Mouse (Mus musculus): ENCODE results near the gene Cotl1. TPM values are rescaled to one million over a fixed set of nuclear protein-coding genes. Genes with fewer than 3 reads are reported as not detected.

Cotl1 gene
- polyA plus RNA-seq, 1 experiment from 2014 or later: 92.3 TPM

DNA sequence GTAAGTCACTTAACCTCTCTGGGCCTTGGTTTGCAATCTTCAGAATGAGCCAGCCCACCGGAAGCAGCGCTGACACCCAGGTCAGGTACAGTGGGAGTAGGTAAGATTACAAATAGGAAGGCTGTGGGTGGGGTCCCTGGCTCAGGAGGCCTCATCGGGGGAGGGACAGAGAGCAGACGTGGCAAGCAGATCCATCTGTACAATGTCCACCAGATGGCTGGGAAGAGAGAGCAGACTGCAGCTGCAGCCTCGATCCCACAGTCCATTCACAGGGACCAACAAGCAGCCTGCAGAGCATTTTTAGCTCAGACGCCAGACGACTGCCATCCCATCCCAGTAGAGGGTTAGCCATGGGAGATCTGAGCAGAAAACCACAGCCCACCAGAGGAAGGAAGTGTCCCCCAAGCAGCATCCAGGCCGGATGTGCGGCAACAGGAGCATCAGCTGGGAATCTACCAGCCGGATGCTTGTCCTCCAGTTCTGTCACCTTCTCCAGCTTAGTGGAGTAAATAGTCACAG lies 2.7 kb downstream of the Cotl1 start:
- peaks cover 69% of the 10 kb centered on the region for H3K4me1 ChIP-seq
- WGBS: 55% methylated on average over 10 of the region's 10 CpGs

DNA sequence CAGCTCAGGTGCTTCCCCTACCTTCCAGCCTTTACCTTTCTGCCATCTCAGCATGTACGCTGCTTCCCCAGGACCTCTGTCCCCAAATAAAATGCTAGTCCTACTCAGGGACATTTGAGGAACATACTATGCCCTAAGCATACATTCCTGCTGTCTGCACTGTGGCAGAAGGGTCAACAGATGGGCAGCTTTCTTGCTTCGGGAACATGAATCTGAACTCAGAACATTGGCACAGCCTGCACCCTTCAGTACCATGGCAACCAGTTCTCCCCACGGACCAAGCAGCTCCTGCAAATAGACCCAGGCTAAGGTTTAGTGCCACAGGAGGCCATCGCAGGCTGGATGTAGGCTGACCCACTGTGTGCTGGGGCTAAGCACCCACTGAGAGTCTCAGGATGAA lies 3.5 kb downstream of the Cotl1 start:
- no peak for ATAC-seq
- Histone ChIP-seq H3K4me3 (peak overlapping the region; percentile 6; the same call in 1 of the 2 replicates), H3K27me3 (no peaks in the 10 kb centered on the region), H3K9me3 (replicated peaks) (no peaks in the 10 kb centered on the region), H3K4me1 (peaks cover 77% of the 10 kb centered on the region), H3K9ac (0 out of 2 replicates have a peak overlapping the region, but pooled peaks have one; percentile 30), H3K36me3 (ENCODE audit: poor library complexity, severe bottlenecking) (peaks cover 10% of the 10 kb centered on the region; the same call in 1 of the 2 replicates), H3K27ac (no peak overlapping the region), H3K4me2 (peak overlapping the region; percentile 84)
- 78% methylated on average over 4 of the region's 4 CpGs for WGBS

More for the DNA sequence above, 2.7 kb downstream of the Cotl1 start:
- no peaks in the 10 kb centered on the region for H3K9me3 ChIP-seq (replicated peaks)
- H3K27ac ChIP-seq: peak overlapping the region; percentile 70
- H3K36me3 ChIP-seq (ENCODE audit: poor library complexity, severe bottlenecking): peaks cover 10% of the 10 kb centered on the region; the same call in 1 of the 2 replicates
- no peak for ATAC-seq
- H3K27me3 ChIP-seq: no peaks in the 10 kb centered on the region
- peak overlapping the region; percentile 71 for H3K4me3 ChIP-seq
- H3K9ac ChIP-seq: peak overlapping the region; percentile 62
- peak overlapping the region; percentile 84 for H3K4me2 ChIP-seq

DNA sequence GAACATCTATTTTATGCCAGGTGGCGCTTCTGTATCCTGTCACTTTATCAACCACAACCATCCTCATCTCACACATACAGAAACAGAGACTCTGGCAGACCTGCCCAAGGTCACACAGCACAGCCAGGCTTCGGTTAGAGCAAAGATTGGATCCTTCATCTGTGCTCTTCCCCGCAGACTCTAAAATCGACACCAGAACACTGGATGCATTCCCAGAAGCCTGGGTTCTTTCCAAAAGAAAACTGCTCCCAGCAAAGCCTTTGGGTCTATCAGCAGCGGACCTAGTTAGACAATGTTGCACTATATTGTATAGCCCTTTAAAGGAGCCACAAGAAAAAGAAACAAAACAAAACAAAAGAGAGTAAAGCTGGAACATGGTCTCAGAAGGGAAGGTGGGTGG lies 5.1 kb downstream of the Cotl1 start:
- WGBS: 88% methylated on average over 5 of the region's 5 CpGs

DNA sequence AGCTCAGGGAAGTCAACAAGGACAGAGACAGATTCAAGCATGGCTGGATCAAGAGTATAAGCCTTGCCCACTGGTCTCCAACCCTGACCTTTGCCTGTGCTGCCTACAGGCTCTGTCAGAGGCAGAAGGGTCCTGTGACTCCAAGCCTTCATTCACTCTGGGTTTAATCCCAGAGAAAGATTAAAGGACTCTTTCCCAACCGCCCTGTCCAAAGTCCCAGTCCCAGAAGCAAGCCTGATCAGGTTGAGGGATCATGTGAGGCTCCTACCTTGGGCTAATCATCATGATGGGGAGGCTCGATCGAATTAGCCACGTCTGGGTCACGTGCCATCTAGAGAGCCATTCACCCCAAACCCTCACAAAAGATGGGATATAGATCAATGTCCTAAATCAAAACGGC lies 5.7 kb downstream of the Cotl1 start:
- no peaks in the 10 kb centered on the region for H3K27me3 ChIP-seq

More for the DNA sequence above, 5.1 kb downstream of the Cotl1 start:
- Histone ChIP-seq H3K4me2 (no peak overlapping the region), H3K9me3 (replicated peaks) (no peaks in the 10 kb centered on the region), H3K27ac (no peak overlapping the region), H3K4me3 (no peak overlapping the region), H3K27me3 (no peaks in the 10 kb centered on the region), H3K9ac (no peak overlapping the region), H3K4me1 (peaks cover 85% of the 10 kb centered on the region), H3K36me3 (ENCODE audit: poor library complexity, severe bottlenecking) (peaks cover 10% of the 10 kb centered on the region; the same call in 1 of the 2 replicates)
- no peak for ATAC-seq

DNA sequence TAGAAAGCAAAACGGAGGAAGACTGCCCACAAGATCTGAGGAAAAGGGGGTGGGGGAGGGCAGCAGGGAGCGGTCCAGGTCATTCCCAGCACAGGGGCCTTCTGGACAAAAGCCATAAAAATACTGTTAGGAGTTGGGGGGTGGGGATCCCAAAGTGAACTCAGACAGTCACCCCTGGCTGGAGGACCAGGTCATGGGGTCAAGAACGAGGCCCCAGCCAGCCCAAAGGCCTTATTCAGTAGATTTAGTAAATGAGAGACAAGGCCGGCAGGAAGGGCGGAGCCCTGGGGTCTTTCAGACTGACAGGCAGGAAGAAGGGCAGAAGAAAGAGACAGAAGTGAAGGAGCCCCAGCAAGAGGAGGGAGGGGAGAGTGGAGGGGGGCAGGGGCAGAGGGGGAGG lies 7.4 kb downstream of the Cotl1 start:
- peak overlapping the region; percentile 37 for H3K9ac ChIP-seq
- peaks cover 88% of the 10 kb centered on the region for H3K4me1 ChIP-seq
- H3K27ac ChIP-seq: peak overlapping the region; percentile 75; the same call in 1 of the 2 replicates
- H3K9me3 ChIP-seq (replicated peaks): no peaks in the 10 kb centered on the region
- no peaks in the 10 kb centered on the region for H3K27me3 ChIP-seq
- no peak overlapping the region; the same call in 1 of the 2 replicates for H3K4me2 ChIP-seq
- H3K4me3 ChIP-seq: no peak overlapping the region
- peaks cover 10% of the 10 kb centered on the region; the same call in 1 of the 2 replicates for H3K36me3 ChIP-seq (ENCODE audit: poor library complexity, severe bottlenecking)
- WGBS: 11% methylated on average over 5 of the region's 5 CpGs
- no peak for ATAC-seq

More for the DNA sequence above, 5.7 kb downstream of the Cotl1 start:
- Histone ChIP-seq H3K4me2 (no peak overlapping the region), H3K4me1 (peaks cover 88% of the 10 kb centered on the region), H3K27ac (no peak overlapping the region), H3K9ac (no peak overlapping the region), H3K36me3 (ENCODE audit: poor library complexity, severe bottlenecking) (peaks cover 10% of the 10 kb centered on the region; the same call in 1 of the 2 replicates), H3K4me3 (no peak overlapping the region), H3K9me3 (replicated peaks) (no peaks in the 10 kb centered on the region)
- WGBS: 87% methylated on average over 6 of the region's 6 CpGs
- no peak for ATAC-seq

DNA sequence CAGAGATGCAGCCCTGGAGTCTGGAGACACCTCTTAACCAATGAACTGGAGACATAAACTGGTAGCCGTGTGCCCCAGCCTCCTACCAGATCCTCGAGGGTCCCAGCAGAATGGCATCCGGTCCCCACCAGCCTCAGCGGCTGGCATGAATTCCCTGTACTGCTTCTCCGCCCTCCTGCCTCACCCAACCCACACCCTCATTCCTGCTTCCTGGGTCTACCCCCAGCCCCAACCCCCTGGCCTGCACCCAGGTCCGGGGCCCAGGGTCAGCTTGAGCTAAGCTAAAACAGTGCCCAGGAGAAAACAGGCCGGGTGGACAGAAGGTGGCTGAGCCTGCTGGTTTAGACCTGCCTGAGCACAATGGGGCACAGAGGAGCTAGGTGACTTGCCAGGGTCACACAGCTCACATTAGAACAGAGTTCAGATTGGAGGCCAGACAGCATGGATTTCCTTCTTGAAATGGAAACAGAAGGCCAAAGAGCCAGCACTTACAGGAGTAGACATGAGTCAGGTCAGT lies 8.2 kb downstream of the Cotl1 start:
- Histone ChIP-seq H3K9me3 (replicated peaks) (no peaks in the 10 kb centered on the region), H3K4me1 (peaks cover 87% of the 10 kb centered on the region), H3K27ac (peak overlapping the region; percentile 75), H3K9ac (peak overlapping the region; percentile 37; the same call in 1 of the 2 replicates), H3K27me3 (no peaks in the 10 kb centered on the region), H3K36me3 (ENCODE audit: poor library complexity, severe bottlenecking) (peaks cover 10% of the 10 kb centered on the region; the same call in 1 of the 2 replicates), H3K4me2 (peak overlapping the region; percentile 44), H3K4me3 (no peak overlapping the region)
- peak; percentile 22; the same call in 1 of the 2 replicates for ATAC-seq
- WGBS: 68% methylated on average over 7 of the region's 7 CpGs

DNA sequence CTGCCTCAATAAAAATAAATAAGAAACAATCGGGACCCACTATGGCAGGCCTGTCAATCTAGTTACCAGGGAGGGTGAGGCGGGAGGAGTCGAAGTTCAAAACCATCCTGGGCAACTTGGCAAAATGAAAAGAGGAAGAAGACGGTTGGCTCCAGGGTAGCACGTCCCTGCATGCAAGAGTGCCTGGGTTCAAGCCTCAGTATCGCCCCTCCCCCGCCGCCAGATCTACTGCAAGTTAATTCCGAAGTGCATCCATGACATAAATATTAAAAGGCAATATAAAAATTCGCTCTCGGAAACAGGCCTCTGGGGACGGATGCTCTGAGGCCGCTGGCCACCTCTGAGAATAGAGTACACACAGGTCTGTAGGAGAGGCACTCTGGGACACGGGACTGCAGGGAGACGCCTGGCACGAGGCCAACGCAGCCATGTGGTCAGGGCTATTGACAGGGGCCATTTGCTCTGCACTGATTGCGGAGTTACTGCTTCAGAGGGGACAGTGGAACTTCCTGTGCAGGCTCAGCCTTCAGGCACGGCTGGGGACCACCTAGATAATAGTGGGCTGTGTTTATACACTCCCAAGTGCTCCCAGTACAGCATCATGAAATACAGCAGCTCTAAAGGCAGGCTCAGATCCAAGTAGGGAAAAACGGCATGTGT lies 8.9 kb downstream of the Cotl1 start:
- Histone ChIP-seq H3K4me3 (0 out of 2 replicates have a peak overlapping the region, but pooled peaks have one; percentile 4), H3K36me3 (ENCODE audit: poor library complexity, severe bottlenecking) (peaks cover 10% of the 10 kb centered on the region; the same call in 1 of the 2 replicates), H3K4me2 (peak overlapping the region; percentile 44), H3K27ac (peak overlapping the region; percentile 75), H3K9me3 (replicated peaks) (no peaks in the 10 kb centered on the region), H3K9ac (peak overlapping the region; percentile 37; the same call in 1 of the 2 replicates), H3K27me3 (no peaks in the 10 kb centered on the region), H3K4me1 (peaks cover 80% of the 10 kb centered on the region)
- WGBS: 41% methylated on average over 20 of the region's 20 CpGs
- ATAC-seq: peak; percentile 67

DNA sequence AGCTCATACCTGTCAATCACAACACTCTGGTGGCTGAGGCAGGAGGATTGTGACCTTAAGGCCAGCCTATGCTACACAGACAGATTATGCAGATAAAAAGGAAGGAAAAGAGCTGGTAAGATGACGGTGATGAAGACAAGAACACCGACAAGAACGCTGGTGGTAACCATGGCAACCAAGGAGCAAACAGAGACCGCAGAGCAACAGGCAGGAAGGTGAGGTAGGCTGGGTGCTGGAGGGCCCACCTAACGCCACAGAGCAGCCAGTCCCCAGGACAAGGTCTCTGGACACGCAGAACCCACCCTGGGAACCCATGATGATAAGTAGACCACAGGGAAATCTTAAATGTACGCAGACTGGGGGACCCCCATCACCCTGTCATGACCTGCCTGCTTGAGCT lies 9.8 kb downstream of the Cotl1 start:
- no peaks in the 10 kb centered on the region for H3K9me3 ChIP-seq (replicated peaks)
- ATAC-seq: no peak
- H3K27me3 ChIP-seq: no peaks in the 10 kb centered on the region
- WGBS: 61% methylated on average over 7 of the region's 7 CpGs
- no peak overlapping the region for H3K4me3 ChIP-seq
- peaks cover 10% of the 10 kb centered on the region; the same call in 1 of the 2 replicates for H3K36me3 ChIP-seq (ENCODE audit: poor library complexity, severe bottlenecking)
- no peak overlapping the region for H3K9ac ChIP-seq
- H3K27ac ChIP-seq: peak overlapping the region; percentile 19; the same call in 1 of the 2 replicates
- no peak overlapping the region for H3K4me2 ChIP-seq
- H3K4me1 ChIP-seq: peaks cover 72% of the 10 kb centered on the region

DNA sequence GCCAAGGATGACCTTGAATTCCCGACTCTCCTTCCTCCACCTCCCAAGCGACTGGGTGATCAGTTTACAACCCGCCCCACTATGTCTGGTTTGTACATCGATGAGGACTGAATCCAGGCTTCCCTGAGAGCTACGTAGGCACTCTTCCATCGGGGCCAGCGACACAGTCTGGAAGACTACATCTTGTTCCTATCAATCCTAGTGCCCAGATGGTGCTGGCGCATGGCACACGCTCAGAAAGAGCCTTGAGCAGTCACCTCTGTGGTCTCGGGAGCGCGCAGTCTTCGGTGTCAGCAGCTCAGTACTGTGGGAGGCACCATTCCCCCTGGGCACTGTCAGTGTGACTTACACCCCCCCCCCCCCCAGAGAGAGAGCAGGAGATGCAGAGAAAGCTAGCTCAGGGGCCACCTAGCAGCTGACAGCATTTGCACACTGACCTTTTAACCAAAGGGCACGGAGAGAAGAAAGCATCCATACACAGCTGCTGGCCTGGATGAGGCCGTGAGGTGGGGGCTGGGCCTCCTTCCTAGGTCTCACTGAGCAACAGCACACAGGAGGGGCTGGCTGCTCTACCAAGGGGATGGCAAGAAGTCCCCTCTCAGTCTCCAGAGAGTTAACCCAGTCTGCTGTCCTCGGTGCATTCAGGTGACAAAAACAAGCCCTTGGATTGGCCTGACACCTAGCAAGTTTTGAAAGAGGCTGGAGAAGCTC lies 10.3 kb downstream of the Cotl1 start:
- H3K4me1 ChIP-seq: peaks cover 68% of the 10 kb centered on the region
- H3K36me3 ChIP-seq (ENCODE audit: poor library complexity, severe bottlenecking): peaks cover 8% of the 10 kb centered on the region; the same call in 1 of the 2 replicates
- no peaks in the 10 kb centered on the region for H3K9me3 ChIP-seq (replicated peaks)
- no peak overlapping the region for H3K4me2 ChIP-seq
- no peak overlapping the region for H3K4me3 ChIP-seq
- WGBS: 66% methylated on average over 16 of the region's 16 CpGs
- no peak for ATAC-seq
- H3K27me3 ChIP-seq: no peaks in the 10 kb centered on the region
- no peak overlapping the region; the same call in 1 of the 2 replicates for H3K9ac ChIP-seq
- no peak overlapping the region for H3K27ac ChIP-seq

DNA sequence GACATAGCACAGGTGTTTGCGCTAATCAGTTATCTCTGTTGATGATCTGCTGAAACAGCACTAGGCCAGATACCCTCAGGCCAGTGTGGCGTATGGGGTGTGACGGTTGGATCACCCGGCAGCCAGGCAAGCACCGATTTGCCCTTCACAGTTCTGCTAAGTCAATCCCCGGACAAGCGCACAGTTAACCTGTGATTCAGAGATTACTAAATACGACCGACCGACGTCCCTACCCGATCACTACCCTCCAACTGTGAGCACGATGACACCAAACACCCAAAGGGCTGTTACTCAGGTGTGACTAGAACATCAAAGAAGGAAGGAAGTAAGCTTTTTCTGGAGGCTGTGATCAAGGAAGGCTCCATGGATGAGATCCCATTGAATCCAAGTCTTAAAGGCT lies 10.9 kb downstream of the Cotl1 start:
- no peak overlapping the region for H3K27ac ChIP-seq
- peaks cover 74% of the 10 kb centered on the region for H3K4me1 ChIP-seq
- no peak for ATAC-seq
- no peak overlapping the region for H3K9ac ChIP-seq
- H3K4me3 ChIP-seq: no peak overlapping the region
- H3K4me2 ChIP-seq: no peak overlapping the region
- 92% methylated on average over 13 of the region's 13 CpGs for WGBS
- peaks cover 6% of the 10 kb centered on the region; the same call in 1 of the 2 replicates for H3K36me3 ChIP-seq (ENCODE audit: poor library complexity, severe bottlenecking)
- H3K9me3 ChIP-seq (replicated peaks): no peaks in the 10 kb centered on the region
- H3K27me3 ChIP-seq: no peaks in the 10 kb centered on the region

DNA sequence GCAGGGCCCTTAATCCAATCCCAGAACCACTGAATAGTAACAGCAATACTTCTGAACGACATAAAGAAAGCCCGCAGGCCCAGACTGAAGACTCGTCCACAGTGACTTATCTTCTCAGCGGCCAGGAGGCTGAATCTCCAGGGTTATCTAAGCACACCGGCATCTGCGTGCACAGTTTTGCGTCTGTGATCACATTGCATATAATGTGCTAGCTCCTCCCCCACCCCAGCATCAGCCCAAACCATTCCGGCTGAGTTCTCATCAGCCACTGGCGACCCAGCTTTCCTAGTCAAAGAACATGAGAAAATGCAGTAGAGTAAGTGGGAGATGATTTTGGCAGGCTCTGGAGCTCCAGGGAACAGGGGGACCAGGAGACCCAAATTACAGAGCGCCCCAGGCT lies 11.3 kb downstream of the Cotl1 start:
- H3K9me3 ChIP-seq (replicated peaks): no peaks in the 10 kb centered on the region
- no peaks in the 10 kb centered on the region for H3K27me3 ChIP-seq
- ATAC-seq: no peak
- H3K4me2 ChIP-seq: no peak overlapping the region
- no peak overlapping the region for H3K9ac ChIP-seq
- H3K27ac ChIP-seq: no peak overlapping the region
- 75% methylated on average over 10 of the region's 10 CpGs for WGBS
- peaks cover 78% of the 10 kb centered on the region for H3K4me1 ChIP-seq
- H3K4me3 ChIP-seq: no peak overlapping the region
- H3K36me3 ChIP-seq (ENCODE audit: poor library complexity, severe bottlenecking): peaks cover 5% of the 10 kb centered on the region; the same call in 1 of the 2 replicates

All from forebrain, embryonic 13.5 days (tissue).